Mouse (Mus musculus) lung, adult 2 months (tissue): ENCODE data around the gene Btbd35f19.
"Not testable (repeated sequence)": the region's sequence is repeated elsewhere in the genome, so short reads cannot be mapped to it uniquely, and the experiment has no call there.

Experiments
- CTCF ChIP-seq: fragments of 200-500 bp; IDR thresholded peaks from 2 replicates; pipeline ENCODE4 v1.5.1; 2011; ENCODE audit warnings: mild to moderate bottlenecking, low read length, control low read depth; ENCODE audit not compliant: insufficient read depth
- POLR2A ChIP-seq: fragments of 200-500 bp; IDR thresholded peaks from 2 replicates; pipeline ENCODE4 v1.6.1; 2011; ENCODE audit warnings: low read depth, mild to moderate bottlenecking, control low read depth, low read length, borderline replicate concordance; ENCODE audit errors: extremely low read depth

- TF ChIP-seq POLR2A, CTCF: not testable (repeated sequence)
Observed at GRCm38 (mm10) chrX:31341924-31342323, 41.8 kb downstream of the Btbd35f19 start.
